Mouse (Mus musculus): ENCODE measurements around the gene Synpo2l. TPM values are rescaled to one million over a fixed set of nuclear protein-coding genes. Genes with fewer than 3 reads are reported as not detected.
"Not testable (repeated sequence)": the region's sequence is repeated elsewhere in the genome, so short reads cannot be mapped to it uniquely, and the experiment has no call there.

Gene Synpo2l
- 0.16 and 0.24 TPM in 2 replicates for polyA plus RNA-seq (2015; fragmentation: Nextera tagmentation; extraction: Ambion mirVana)

DNA sequence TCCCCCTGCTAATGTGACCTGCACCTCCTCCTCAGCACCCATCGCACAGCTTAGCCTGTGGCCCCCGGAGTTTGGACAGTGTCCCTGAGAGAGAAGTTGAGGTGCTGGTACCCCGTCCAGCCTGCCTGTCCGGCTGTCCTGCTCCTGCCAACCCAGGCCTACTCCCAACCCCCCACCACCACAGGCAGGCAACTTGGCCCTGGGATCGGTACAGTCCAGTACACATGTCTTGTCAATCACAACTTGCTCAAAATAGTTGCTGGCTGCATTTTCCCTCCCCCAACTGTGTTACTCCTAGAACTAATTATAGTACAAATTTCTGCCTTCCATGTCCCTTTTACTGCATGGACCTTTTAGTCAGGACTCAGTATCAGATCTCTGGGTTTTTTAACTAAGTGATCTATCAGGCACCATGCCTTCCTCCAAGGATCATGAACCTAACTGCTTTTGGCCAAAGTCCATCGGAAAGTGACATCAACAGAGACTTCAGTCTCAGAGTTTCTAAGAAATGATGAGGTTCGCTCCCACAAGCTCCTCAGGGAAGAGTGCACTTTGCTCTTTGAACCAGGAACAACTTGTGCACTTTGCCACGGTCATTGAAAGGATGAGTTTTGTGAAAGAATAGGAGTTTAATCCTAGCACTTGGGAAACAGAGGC lies at the start of gene Synpo2l:
Synpo2l (minus strand) TSS at position 201 of the 657 bp plus-strand sequence.
- Histone ChIP-seq H3K27me3 (ENCODE audit: control insufficient read depth, insufficient read depth, low read depth, low read length) (peaks cover 10% of the 10 kb centered on the region), H3K27ac (ENCODE audit: low read length) (no peak within 1 kb of the TSS), H3K4me1 (ENCODE audit: control insufficient read depth, insufficient read depth, low read length) (no peaks in the 10 kb centered on the region), H3K4me2 (ENCODE audit: low read length) (no peak within 1 kb of the TSS), H3K4me3 (ENCODE audit: low read depth, low read length) (no peak within 1 kb of the TSS), H3K9ac (ENCODE audit: low read depth, low read length) (no peak within 1 kb of the TSS), H3K9me3 (replicated peaks; ENCODE audit: control insufficient read depth, low read length, poor library complexity, severe bottlenecking) (no peaks in the 10 kb centered on the region), H3K36me3 (ENCODE audit: control insufficient read depth, insufficient read depth, low read length) (no peaks in the 10 kb centered on the region)
- no peak for ATAC-seq
- 83% methylated on average over 8 of the region's 8 CpGs for WGBS

- no peak overlapping the region for H3K9ac ChIP-seq (ENCODE audit: low read depth, low read length)
- H3K9me3 ChIP-seq (replicated peaks; ENCODE audit: control insufficient read depth, low read length, poor library complexity, severe bottlenecking): no peaks in the 10 kb centered on the region
- ATAC-seq: no peak
- no peak overlapping the region for H3K4me3 ChIP-seq (ENCODE audit: low read depth, low read length)
- peaks cover 72% of the 10 kb centered on the region for H3K36me3 ChIP-seq (ENCODE audit: control insufficient read depth, insufficient read depth, low read length)
- no peak overlapping the region for H3K4me2 ChIP-seq (ENCODE audit: low read length)
- peaks cover 9% of the 10 kb centered on the region for H3K4me1 ChIP-seq (ENCODE audit: control insufficient read depth, insufficient read depth, low read length)
- no peaks in the 10 kb centered on the region for H3K27me3 ChIP-seq (ENCODE audit: control insufficient read depth, insufficient read depth, low read depth, low read length)
- no peak overlapping the region for H3K27ac ChIP-seq (ENCODE audit: low read length)
- 78% methylated on average over 10 of the region's 11 CpGs for WGBS
These were observed 45.7 kb upstream of the Synpo2l start for GRCm38 (mm10) chr14:20713832-20714231.

- no peak for ATAC-seq
- 5% methylated on average over 10 of the region's 10 CpGs for WGBS
- H3K9me3 ChIP-seq (replicated peaks; ENCODE audit: control insufficient read depth, low read length, poor library complexity, severe bottlenecking): no peaks in the 10 kb centered on the region
- peak overlapping the region; percentile 99 for H3K9ac ChIP-seq (ENCODE audit: low read depth, low read length)
- peaks cover 28% of the 10 kb centered on the region for H3K4me1 ChIP-seq (ENCODE audit: control insufficient read depth, insufficient read depth, low read length)
- H3K36me3 ChIP-seq (ENCODE audit: control insufficient read depth, insufficient read depth, low read length): peaks cover 25% of the 10 kb centered on the region
- H3K27ac ChIP-seq (ENCODE audit: low read length): peak overlapping the region; percentile 96
- peak overlapping the region; percentile 68 for H3K4me2 ChIP-seq (ENCODE audit: low read length)
- peak overlapping the region; percentile 100 for H3K4me3 ChIP-seq (ENCODE audit: low read depth, low read length)
- H3K27me3 ChIP-seq (ENCODE audit: control insufficient read depth, insufficient read depth, low read depth, low read length): no peaks in the 10 kb centered on the region
These were observed 40.1 kb upstream of the Synpo2l start for GRCm38 (mm10) chr14:20708239-20708638.

DNA sequence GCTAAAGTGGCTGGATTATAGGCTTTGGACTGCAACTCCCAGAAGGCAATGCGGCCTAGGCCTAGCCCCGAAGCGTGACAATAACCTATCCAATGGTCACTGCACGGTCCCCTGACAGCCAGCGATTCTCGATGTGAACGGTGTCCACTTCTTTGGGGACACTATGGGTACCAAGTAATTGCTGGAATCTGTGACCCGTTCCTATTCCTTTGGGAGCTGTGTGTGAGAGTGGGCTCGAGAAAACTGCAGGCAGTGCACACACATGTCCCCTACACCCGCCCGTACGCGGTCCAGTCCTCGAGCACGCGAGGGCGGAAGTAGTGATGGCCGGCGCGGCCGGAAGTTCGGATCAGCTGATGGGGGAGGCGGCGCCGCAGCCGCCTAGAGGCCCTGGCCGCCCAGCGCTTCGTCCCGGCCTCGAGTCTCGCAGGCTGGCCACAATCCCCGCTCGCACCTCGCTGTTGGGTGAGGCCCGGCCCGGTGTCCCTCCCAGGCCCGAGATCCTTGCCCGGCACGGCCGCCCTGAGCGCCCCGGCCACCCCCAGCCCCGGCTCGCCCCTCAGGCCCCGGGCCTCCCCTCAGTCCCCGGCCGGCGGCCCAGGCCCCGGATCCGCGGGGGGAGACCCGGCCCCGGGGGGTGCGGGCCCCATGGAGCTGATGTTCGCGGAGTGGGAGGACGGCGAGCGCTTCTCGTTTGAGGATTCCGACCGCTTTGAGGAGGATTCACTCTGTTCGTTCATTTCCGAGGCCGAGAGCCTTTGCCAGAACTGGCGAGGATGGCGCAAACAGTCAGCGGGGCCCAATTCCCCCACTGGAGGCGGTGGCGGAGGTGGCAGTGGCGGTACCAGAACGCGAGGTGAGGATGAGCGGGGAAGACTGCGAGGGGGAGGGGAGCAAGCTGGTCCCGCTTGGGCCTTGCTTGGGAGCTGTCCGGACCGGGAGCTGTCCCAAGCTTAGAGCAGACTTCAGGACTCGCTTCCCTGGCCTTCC lies 39.3 kb upstream of the Synpo2l start, which contains the start of gene Zswim8:
Zswim8 (plus strand) TSS at position 352 of the 990 bp plus-strand sequence.
- H3K4me3 ChIP-seq (ENCODE audit: low read depth, low read length): peak within 1 kb of the TSS; percentile 100
- ATAC-seq: peak; percentile 96
- H3K27ac ChIP-seq (ENCODE audit: low read length): peak within 1 kb of the TSS; percentile 96
- under 1% methylated on average over 72 of the region's 80 CpGs for WGBS
- no peaks in the 10 kb centered on the region for H3K9me3 ChIP-seq (replicated peaks; ENCODE audit: control insufficient read depth, low read length, poor library complexity, severe bottlenecking)
- peak within 1 kb of the TSS; percentile 99 for H3K9ac ChIP-seq (ENCODE audit: low read depth, low read length)
- peaks cover 19% of the 10 kb centered on the region for H3K36me3 ChIP-seq (ENCODE audit: control insufficient read depth, insufficient read depth, low read length)
- H3K4me2 ChIP-seq (ENCODE audit: low read length): peak within 1 kb of the TSS; percentile 68
- no peaks in the 10 kb centered on the region for H3K27me3 ChIP-seq (ENCODE audit: control insufficient read depth, insufficient read depth, low read depth, low read length)
- peaks cover 28% of the 10 kb centered on the region for H3K4me1 ChIP-seq (ENCODE audit: control insufficient read depth, insufficient read depth, low read length)

DNA sequence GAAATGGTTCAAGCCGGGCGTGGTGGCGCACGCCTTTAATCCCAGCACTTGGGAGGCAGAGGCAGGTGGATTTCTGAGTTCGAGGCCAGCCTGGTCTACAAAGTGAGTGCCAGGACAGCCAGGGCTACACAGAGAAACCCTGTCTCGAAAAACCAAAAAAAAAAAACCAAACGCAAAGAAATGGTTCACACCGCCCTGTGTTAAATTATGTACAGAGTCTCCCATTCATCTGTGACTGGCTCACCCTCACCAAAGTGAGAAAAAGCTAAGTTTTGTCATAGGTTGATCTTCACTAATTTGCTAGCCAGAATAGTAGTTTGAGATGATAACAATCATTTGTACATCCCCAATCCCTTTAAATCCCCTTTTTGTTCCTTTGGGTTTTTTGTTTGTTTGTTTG lies 35.3 kb upstream of the Synpo2l start:
- H3K4me3 ChIP-seq (ENCODE audit: low read depth, low read length): peak overlapping the region; percentile 87

GRCm38 (mm10) chr14:20702741-20703381 lies 34.7 kb upstream of the Synpo2l start, which contains the start of gene Chchd1:
Chchd1 (plus strand) TSS chr14:20703006.
- peak within 1 kb of the TSS; percentile 86 for H3K9ac ChIP-seq (ENCODE audit: low read depth, low read length)
- ATAC-seq: peak; percentile 60
- H3K27ac ChIP-seq (ENCODE audit: low read length): peak within 1 kb of the TSS; percentile 88
- WGBS: under 1% methylated on average over 61 of the region's 61 CpGs
- H3K4me1 ChIP-seq (ENCODE audit: control insufficient read depth, insufficient read depth, low read length): peaks cover 50% of the 10 kb centered on the region
- no peaks in the 10 kb centered on the region for H3K27me3 ChIP-seq (ENCODE audit: control insufficient read depth, insufficient read depth, low read depth, low read length)
- peaks cover 3% of the 10 kb centered on the region; the same call in 1 of the 2 replicates for H3K36me3 ChIP-seq (ENCODE audit: control insufficient read depth, insufficient read depth, low read length)
- H3K4me3 ChIP-seq (ENCODE audit: low read depth, low read length): peak within 1 kb of the TSS; percentile 87
- H3K4me2 ChIP-seq (ENCODE audit: low read length): peak within 1 kb of the TSS; percentile 73
- no peaks in the 10 kb centered on the region for H3K9me3 ChIP-seq (replicated peaks; ENCODE audit: control insufficient read depth, low read length, poor library complexity, severe bottlenecking)

More for the DNA sequence above, 35.3 kb upstream of the Synpo2l start:
- 9% methylated on average over 8 of the region's 8 CpGs for WGBS
- not testable (repeated sequence) for H3K36me3 ChIP-seq (ENCODE audit: control insufficient read depth, insufficient read depth, low read length); H3K9me3 ChIP-seq (replicated peaks; ENCODE audit: control insufficient read depth, low read length, poor library complexity, severe bottlenecking); ATAC-seq; H3K27me3 ChIP-seq (ENCODE audit: control insufficient read depth, insufficient read depth, low read depth, low read length)
- H3K9ac ChIP-seq (ENCODE audit: low read depth, low read length): peak overlapping the region; percentile 86
- peak overlapping the region; percentile 73 for H3K4me2 ChIP-seq (ENCODE audit: low read length)
- peaks cover 46% of the 10 kb centered on the region for H3K4me1 ChIP-seq (ENCODE audit: control insufficient read depth, insufficient read depth, low read length)
- peak overlapping the region; percentile 88 for H3K27ac ChIP-seq (ENCODE audit: low read length)

DNA sequence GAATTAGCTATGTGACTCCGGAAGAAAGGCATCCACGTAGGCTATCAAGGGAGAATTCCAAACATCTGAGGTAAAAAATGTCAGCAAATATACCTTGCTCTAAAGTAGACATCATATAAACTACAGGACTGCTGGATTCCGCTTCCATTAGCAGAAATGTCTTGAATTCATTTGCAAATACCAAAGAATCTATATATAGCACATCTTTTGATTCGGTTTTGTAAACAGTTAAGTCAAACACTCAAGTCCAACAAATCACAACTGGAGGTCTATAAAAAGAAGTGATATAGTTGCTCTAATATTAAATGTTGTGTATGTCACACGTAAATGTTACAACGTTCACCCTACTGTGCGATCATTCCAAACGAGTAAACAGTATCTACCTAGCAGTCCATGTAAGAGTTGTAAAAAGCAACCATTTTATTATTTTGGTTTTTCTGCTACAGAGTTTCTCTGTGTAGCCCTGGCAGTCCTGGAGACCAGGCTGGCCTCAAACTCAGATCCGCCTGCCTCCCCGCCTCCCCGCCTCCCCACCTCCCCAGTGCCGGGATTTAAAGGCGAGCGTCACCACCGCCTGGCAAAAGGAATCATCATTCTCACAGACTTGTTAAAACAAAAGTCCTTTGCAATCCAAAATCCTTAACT lies 34.1 kb upstream of the Synpo2l start:
- peaks cover 55% of the 10 kb centered on the region for H3K4me1 ChIP-seq (ENCODE audit: control insufficient read depth, insufficient read depth, low read length)
- 0 out of 2 replicates have a peak, but pooled peaks have one; percentile 9 for ATAC-seq
- H3K9ac ChIP-seq (ENCODE audit: low read depth, low read length): peak overlapping the region; percentile 86
- peaks cover 3% of the 10 kb centered on the region; the same call in 1 of the 2 replicates for H3K36me3 ChIP-seq (ENCODE audit: control insufficient read depth, insufficient read depth, low read length)
- H3K4me3 ChIP-seq (ENCODE audit: low read depth, low read length): peak overlapping the region; percentile 87
- WGBS: 16% methylated on average over 15 of the region's 15 CpGs
- peak overlapping the region; percentile 88 for H3K27ac ChIP-seq (ENCODE audit: low read length)
- H3K27me3 ChIP-seq (ENCODE audit: control insufficient read depth, insufficient read depth, low read depth, low read length): no peaks in the 10 kb centered on the region
- H3K9me3 ChIP-seq (replicated peaks; ENCODE audit: control insufficient read depth, low read length, poor library complexity, severe bottlenecking): no peaks in the 10 kb centered on the region
- peak overlapping the region; percentile 73 for H3K4me2 ChIP-seq (ENCODE audit: low read length)

DNA sequence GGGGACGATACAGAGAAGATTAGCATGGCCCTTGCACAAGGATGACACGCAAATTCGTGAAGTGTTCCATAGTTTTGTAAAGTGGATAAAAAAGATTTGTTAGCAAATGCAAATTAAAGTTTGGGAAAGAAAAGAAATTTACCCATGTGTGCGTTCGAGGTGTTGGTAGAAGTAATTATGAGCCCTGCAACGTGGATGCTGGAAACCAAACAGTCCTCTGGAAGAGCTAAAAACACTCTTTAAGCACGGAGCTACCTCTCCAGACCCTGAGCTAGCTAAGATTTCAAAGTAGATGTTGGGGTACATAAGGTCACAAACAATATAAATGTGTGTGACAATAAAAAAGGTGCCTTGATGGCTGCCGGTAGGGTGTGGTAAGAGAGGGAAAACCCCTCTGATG lies 33.4 kb upstream of the Synpo2l start:
- peaks cover 59% of the 10 kb centered on the region for H3K4me1 ChIP-seq (ENCODE audit: control insufficient read depth, insufficient read depth, low read length)
- ATAC-seq: no peak
- H3K27me3 ChIP-seq (ENCODE audit: control insufficient read depth, insufficient read depth, low read depth, low read length): no peaks in the 10 kb centered on the region
- WGBS: 83% methylated on average over 8 of the region's 8 CpGs
- no peaks in the 10 kb centered on the region for H3K9me3 ChIP-seq (replicated peaks; ENCODE audit: control insufficient read depth, low read length, poor library complexity, severe bottlenecking)
- peak overlapping the region; percentile 0; the same call in 1 of the 2 replicates for H3K9ac ChIP-seq (ENCODE audit: low read depth, low read length)
- H3K4me3 ChIP-seq (ENCODE audit: low read depth, low read length): peak overlapping the region; percentile 87; the same call in 1 of the 2 replicates
- no peak overlapping the region for H3K27ac ChIP-seq (ENCODE audit: low read length)
- peaks cover 3% of the 10 kb centered on the region; the same call in 1 of the 2 replicates for H3K36me3 ChIP-seq (ENCODE audit: control insufficient read depth, insufficient read depth, low read length)
- H3K4me2 ChIP-seq (ENCODE audit: low read length): peak overlapping the region; percentile 73

All from midbrain, embryonic 16.5 days (tissue).